Mouse (Mus musculus): ENCODE results near the gene Ttc29. TPM values are rescaled to one million over a fixed set of nuclear protein-coding genes. Genes with fewer than 3 reads are reported as not detected.

Ttc29 gene
- polyA plus RNA-seq, 1 experiment from 2014 or later: not detected

- 60% methylated on average over 11 of the region's 11 CpGs for WGBS
- no peak overlapping the region for H3K4me3 ChIP-seq
- no peaks in the 10 kb centered on the region for H3K27me3 ChIP-seq (replicated peaks)
- H3K36me3 ChIP-seq: no peaks in the 10 kb centered on the region
- no peaks in the 10 kb centered on the region for H3K9me3 ChIP-seq (replicated peaks)
- no peak for ATAC-seq (ENCODE audit: insufficient number of reproducible peaks, low FRiP score)
- H3K27ac ChIP-seq (ENCODE audit: poor library complexity, severe bottlenecking): no peak overlapping the region
- 0 out of 2 replicates have a peak, but pooled peaks cover 2% of the 10 kb centered on the region for H3K4me1 ChIP-seq (replicated peaks)
- no peak overlapping the region for H3K4me2 ChIP-seq
- H3K9ac ChIP-seq: no peak overlapping the region
These were observed 127.8 kb downstream of the Ttc29 start for GRCm38 (mm10) chr8:78340689-78341529.

GRCm38 (mm10) chr8:78342151-78342550 lies 129.1 kb downstream of the Ttc29 start:
- H3K27ac ChIP-seq (ENCODE audit: poor library complexity, severe bottlenecking): no peak overlapping the region
- 78% methylated on average over 4 of the region's 4 CpGs for WGBS
- H3K4me1 ChIP-seq (replicated peaks): 0 out of 2 replicates have a peak, but pooled peaks cover 4% of the 10 kb centered on the region
- H3K36me3 ChIP-seq: no peaks in the 10 kb centered on the region
- H3K27me3 ChIP-seq (replicated peaks): no peaks in the 10 kb centered on the region
- no peak for ATAC-seq (ENCODE audit: insufficient number of reproducible peaks, low FRiP score)
- H3K4me3 ChIP-seq: no peak overlapping the region
- H3K9ac ChIP-seq: no peak overlapping the region
- H3K9me3 ChIP-seq (replicated peaks): no peaks in the 10 kb centered on the region
- no peak overlapping the region for H3K4me2 ChIP-seq

- Histone ChIP-seq H3K36me3 (no peaks in the 10 kb centered on the region), H3K27ac (ENCODE audit: poor library complexity, severe bottlenecking) (no peak overlapping the region), H3K9me3 (replicated peaks) (no peaks in the 10 kb centered on the region), H3K4me2 (no peak overlapping the region), H3K27me3 (replicated peaks) (no peaks in the 10 kb centered on the region), H3K9ac (no peak overlapping the region), H3K4me1 (replicated peaks) (0 out of 2 replicates have a peak, but pooled peaks cover 4% of the 10 kb centered on the region), H3K4me3 (no peak overlapping the region)
- ATAC-seq (ENCODE audit: insufficient number of reproducible peaks, low FRiP score): no peak
- 68% methylated on average over 2 of the region's 2 CpGs for WGBS
These were observed 130.9 kb downstream of the Ttc29 start for GRCm38 (mm10) chr8:78344006-78344405.

GRCm38 (mm10) chr8:78345705-78346104 lies 132.6 kb downstream of the Ttc29 start:
- ATAC-seq (ENCODE audit: insufficient number of reproducible peaks, low FRiP score): no peak
- Histone ChIP-seq H3K4me1 (replicated peaks) (0 out of 2 replicates have a peak, but pooled peaks cover 4% of the 10 kb centered on the region), H3K4me2 (peak overlapping the region; percentile 31; the same call in 1 of the 2 replicates), H3K36me3 (no peaks in the 10 kb centered on the region), H3K9ac (no peak overlapping the region), H3K4me3 (no peak overlapping the region), H3K9me3 (replicated peaks) (no peaks in the 10 kb centered on the region), H3K27ac (ENCODE audit: poor library complexity, severe bottlenecking) (no peak overlapping the region), H3K27me3 (replicated peaks) (no peaks in the 10 kb centered on the region)
- WGBS: 36% methylated on average over 7 of the region's 7 CpGs

- Histone ChIP-seq H3K36me3 (no peaks in the 10 kb centered on the region), H3K4me1 (replicated peaks) (0 out of 2 replicates have a peak, but pooled peaks cover 4% of the 10 kb centered on the region), H3K9me3 (replicated peaks) (no peaks in the 10 kb centered on the region), H3K27ac (ENCODE audit: poor library complexity, severe bottlenecking) (no peak overlapping the region), H3K4me3 (no peak overlapping the region), H3K9ac (no peak overlapping the region), H3K4me2 (peak overlapping the region; percentile 31), H3K27me3 (replicated peaks) (no peaks in the 10 kb centered on the region)
- ATAC-seq (ENCODE audit: insufficient number of reproducible peaks, low FRiP score): no peak
- WGBS: 21% methylated on average over 11 of the region's 11 CpGs
These were observed 133.1 kb downstream of the Ttc29 start for GRCm38 (mm10) chr8:78346131-78346621.

GRCm38 (mm10) chr8:78353902-78354301 lies 140.8 kb downstream of the Ttc29 start:
- Histone ChIP-seq H3K9me3 (replicated peaks) (no peaks in the 10 kb centered on the region), H3K36me3 (no peaks in the 10 kb centered on the region), H3K4me3 (no peak overlapping the region), H3K4me1 (replicated peaks) (no peaks in the 10 kb centered on the region), H3K27me3 (replicated peaks) (no peaks in the 10 kb centered on the region), H3K9ac (no peak overlapping the region), H3K27ac (ENCODE audit: poor library complexity, severe bottlenecking) (no peak overlapping the region), H3K4me2 (no peak overlapping the region)
- WGBS: 82% methylated on average over 5 of the region's 5 CpGs
- ATAC-seq (ENCODE audit: insufficient number of reproducible peaks, low FRiP score): no peak

- no peak for ATAC-seq (ENCODE audit: insufficient number of reproducible peaks, low FRiP score)
- Histone ChIP-seq H3K27ac (ENCODE audit: poor library complexity, severe bottlenecking) (no peak overlapping the region), H3K4me1 (replicated peaks) (no peaks in the 10 kb centered on the region), H3K36me3 (no peaks in the 10 kb centered on the region), H3K27me3 (replicated peaks) (no peaks in the 10 kb centered on the region), H3K9me3 (replicated peaks) (no peaks in the 10 kb centered on the region), H3K9ac (no peak overlapping the region), H3K4me3 (no peak overlapping the region), H3K4me2 (no peak overlapping the region)
- 83% methylated on average over 5 of the region's 5 CpGs for WGBS
These were observed 141.7 kb downstream of the Ttc29 start for GRCm38 (mm10) chr8:78354801-78355200.

GRCm38 (mm10) chr8:78390756-78391155 lies 177.7 kb downstream of the Ttc29 start:
- Histone ChIP-seq H3K4me1 (replicated peaks) (no peaks in the 10 kb centered on the region), H3K4me2 (no peak overlapping the region), H3K9ac (no peak overlapping the region), H3K4me3 (no peak overlapping the region), H3K36me3 (no peaks in the 10 kb centered on the region), H3K27ac (ENCODE audit: poor library complexity, severe bottlenecking) (no peak overlapping the region), H3K9me3 (replicated peaks) (no peaks in the 10 kb centered on the region), H3K27me3 (replicated peaks) (no peaks in the 10 kb centered on the region)
- WGBS: 84% methylated on average over 7 of the region's 7 CpGs
- ATAC-seq (ENCODE audit: insufficient number of reproducible peaks, low FRiP score): no peak

GRCm38 (mm10) chr8:78419272-78419671 lies 206.2 kb downstream of the Ttc29 start:
- Histone ChIP-seq H3K9me3 (replicated peaks) (no peaks in the 10 kb centered on the region), H3K9ac (no peak overlapping the region), H3K4me2 (peak overlapping the region; percentile 82), H3K4me3 (no peak overlapping the region), H3K27me3 (replicated peaks) (peaks cover 51% of the 10 kb centered on the region), H3K36me3 (no peaks in the 10 kb centered on the region), H3K27ac (ENCODE audit: poor library complexity, severe bottlenecking) (no peak overlapping the region), H3K4me1 (replicated peaks) (peaks cover 7% of the 10 kb centered on the region; the same call in 1 of the 2 replicates)
- 24% methylated on average over 4 of the region's 4 CpGs for WGBS
- ATAC-seq (ENCODE audit: insufficient number of reproducible peaks, low FRiP score): no peak

- under 1% methylated on average over 18 of the region's 19 CpGs for WGBS
- Histone ChIP-seq H3K9me3 (replicated peaks) (no peaks in the 10 kb centered on the region), H3K9ac (peak overlapping the region; percentile 23; the same call in 1 of the 2 replicates), H3K27ac (ENCODE audit: poor library complexity, severe bottlenecking) (no peak overlapping the region), H3K27me3 (replicated peaks) (peaks cover 60% of the 10 kb centered on the region), H3K4me2 (peak overlapping the region; percentile 82), H3K4me1 (replicated peaks) (peaks cover 7% of the 10 kb centered on the region; the same call in 1 of the 2 replicates), H3K4me3 (peak overlapping the region; percentile 36), H3K36me3 (no peaks in the 10 kb centered on the region)
- ATAC-seq (ENCODE audit: insufficient number of reproducible peaks, low FRiP score): no peak
These were observed 207.0 kb downstream of the Ttc29 start for GRCm38 (mm10) chr8:78420101-78420503.

GRCm38 (mm10) chr8:78423937-78424336 lies 210.8 kb downstream of the Ttc29 start:
- peaks cover 7% of the 10 kb centered on the region for H3K4me1 ChIP-seq (replicated peaks)

More at GRCm38 (mm10) chr8:78423937-78424336, 210.8 kb downstream of the Ttc29 start:
- H3K9ac ChIP-seq: no peak overlapping the region
- no peak for ATAC-seq (ENCODE audit: insufficient number of reproducible peaks, low FRiP score)
- H3K4me3 ChIP-seq: no peak overlapping the region
- H3K36me3 ChIP-seq: no peaks in the 10 kb centered on the region
- 2% methylated on average over 1 of the region's 1 CpGs for WGBS
- no peaks in the 10 kb centered on the region for H3K9me3 ChIP-seq (replicated peaks)
- peaks cover 91% of the 10 kb centered on the region for H3K27me3 ChIP-seq (replicated peaks)
- H3K27ac ChIP-seq (ENCODE audit: poor library complexity, severe bottlenecking): no peak overlapping the region
- H3K4me2 ChIP-seq: no peak overlapping the region

Measured in heart, embryonic 12.5 days (tissue).